Mouse (Mus musculus): ENCODE measurements around the gene Bsnd.

GRCm38 (mm10) chr4:106443182-106443581 is 48.9 kb downstream of the Bsnd start:
- TF ChIP-seq CTCF (IDR thresholded peaks at IDR 0.05; ENCODE audit: borderline replicate concordance, insufficient read depth, low read length) (no peak), POLR2A (IDR thresholded peaks at IDR 0.05; ENCODE audit: low read depth, low read length) (no peak)

Data from embryonic fibroblast, embryonic 13.5 days (primary cell).